Mouse (Mus musculus): ENCODE measurements around the gene Wipf1. TPM values are rescaled to one million over a fixed set of nuclear protein-coding genes. Genes with fewer than 3 reads are reported as not detected.
"Not testable (repeated sequence)": the region's sequence is repeated elsewhere in the genome, so short reads cannot be mapped to it uniquely, and the experiment has no call there.

Gene Wipf1
- total RNA-seq (2021), result 10 to 100 TPM in 1 of 2 experiments, 1 to 10 TPM in 1; 9.6 to 11.7 TPM
- long read RNA-seq, full-length matches to known transcripts, result 12 of 15 reads
- long read RNA-seq, partial matches to known transcripts, result 1 of 15 reads
- long read RNA-seq, other reads (novel, unspliced or antisense), result 2 of 15 reads

DNA sequence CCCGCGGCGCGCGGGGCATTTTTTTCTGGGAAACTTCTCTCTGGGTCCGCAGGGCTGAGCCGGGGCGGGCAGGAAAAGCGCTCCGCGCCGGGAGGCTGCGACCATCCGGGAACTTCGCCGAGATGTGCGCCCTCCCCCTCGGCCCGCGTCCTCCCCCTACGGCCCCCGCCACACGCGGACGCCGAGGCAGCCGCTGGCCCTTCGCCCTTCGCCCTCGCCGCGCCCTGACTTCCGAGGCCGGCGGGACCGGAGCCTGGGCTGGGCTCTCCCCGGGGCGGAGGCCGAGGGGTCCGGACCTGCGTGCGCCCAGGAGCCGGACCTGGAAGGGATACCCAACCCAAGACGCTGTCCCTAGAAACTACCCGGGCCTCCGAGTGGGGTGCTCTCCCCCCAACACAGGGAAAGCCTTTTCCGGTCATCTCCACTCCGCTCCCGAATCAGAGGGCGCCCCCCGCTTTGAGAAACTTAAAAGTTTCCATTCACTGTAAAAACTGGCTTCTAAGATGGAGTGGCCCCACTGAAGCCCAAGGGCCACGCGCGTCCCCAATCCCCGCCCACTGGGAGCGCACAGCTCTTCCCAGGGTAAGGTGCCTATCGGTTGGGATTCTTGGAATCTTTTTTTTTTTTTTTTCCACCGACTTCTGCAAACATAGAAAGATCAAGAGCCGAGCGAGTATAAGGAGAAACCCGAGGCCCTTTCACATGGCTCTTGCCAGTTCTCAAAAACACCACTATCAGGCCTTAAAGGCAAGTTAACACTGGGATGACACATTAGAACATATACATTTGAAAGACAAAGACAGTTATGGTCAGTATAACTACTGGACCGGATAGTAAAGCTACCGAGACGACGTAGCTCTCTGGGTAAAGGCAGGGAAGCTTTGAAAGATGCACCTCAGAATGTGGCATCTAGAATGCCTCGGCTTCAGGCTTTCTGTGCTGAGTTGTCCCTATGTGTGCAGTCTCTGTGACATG lies at the start of gene Wipf1:
Gene Wipf1, minus strand, starts transcription at position 379 of the 975 bp plus-strand sequence.
- DNase-seq (ENCODE audit: low spot score in 2 of 2), result peak; percentile 38 to 67

DNA sequence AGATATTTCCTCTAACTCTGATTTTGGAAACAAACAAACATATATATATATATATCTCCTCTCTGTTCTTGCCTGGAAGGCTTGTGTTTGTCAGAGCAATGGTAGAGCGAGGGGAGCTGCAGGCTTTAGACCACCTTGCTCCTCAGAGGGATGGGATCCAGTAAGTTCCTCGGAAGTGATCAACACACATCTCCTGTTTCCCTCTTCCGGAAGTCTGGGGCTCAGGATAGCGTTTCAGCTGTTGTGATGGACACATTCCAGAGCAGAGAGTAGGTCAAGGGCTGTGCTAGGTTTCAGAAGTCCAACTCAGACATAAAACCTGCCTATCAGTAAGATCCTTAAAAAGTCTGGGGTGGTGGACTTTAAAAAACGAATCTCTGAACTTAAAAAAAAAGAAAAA lies 49.6 kb upstream of the Wipf1 start:
- no peak for DNase-seq (ENCODE audit: low spot score in 2 of 2)

DNA sequence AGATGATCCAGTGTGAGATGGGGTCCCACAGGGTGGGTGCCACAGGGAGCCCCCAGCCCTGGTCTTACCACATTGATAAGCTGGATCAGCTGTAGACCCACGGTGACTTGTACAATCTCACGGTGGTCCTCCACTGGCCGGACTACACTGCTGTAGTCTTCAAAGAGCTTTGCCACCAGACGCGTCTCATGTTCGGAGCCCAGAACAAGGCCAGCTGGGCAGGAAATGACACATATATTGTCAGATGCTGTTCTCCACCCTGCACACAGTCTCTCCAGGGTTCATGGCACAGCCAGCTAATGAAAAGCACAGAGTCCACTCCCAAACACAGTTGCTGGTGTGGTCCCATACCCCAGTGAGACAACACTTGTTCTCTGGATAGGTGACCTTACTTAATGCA lies 44.9 kb upstream of the Wipf1 start:
- DNase-seq (ENCODE audit: low spot score in 2 of 2), result no peak

DNA sequence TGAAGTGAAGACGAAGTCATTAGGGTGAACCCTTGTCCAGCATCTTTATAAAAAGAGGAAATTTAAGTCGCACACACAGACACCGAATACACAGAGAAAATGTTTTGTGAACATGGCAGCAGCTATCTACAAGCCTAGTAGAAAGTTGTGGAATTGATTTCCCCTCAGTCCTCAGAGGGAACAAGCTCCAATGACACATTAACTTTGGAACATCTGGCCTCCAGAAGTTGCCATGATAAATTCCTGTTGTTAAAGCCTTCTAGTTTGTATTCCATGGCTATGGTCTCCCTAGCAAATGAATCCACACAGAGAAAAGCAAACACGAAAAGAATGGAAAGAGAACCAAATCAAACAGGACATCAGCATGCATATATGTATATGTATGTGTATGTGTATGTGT lies 44.0 kb upstream of the Wipf1 start:
- no peak for DNase-seq (ENCODE audit: low spot score in 2 of 2)

DNA sequence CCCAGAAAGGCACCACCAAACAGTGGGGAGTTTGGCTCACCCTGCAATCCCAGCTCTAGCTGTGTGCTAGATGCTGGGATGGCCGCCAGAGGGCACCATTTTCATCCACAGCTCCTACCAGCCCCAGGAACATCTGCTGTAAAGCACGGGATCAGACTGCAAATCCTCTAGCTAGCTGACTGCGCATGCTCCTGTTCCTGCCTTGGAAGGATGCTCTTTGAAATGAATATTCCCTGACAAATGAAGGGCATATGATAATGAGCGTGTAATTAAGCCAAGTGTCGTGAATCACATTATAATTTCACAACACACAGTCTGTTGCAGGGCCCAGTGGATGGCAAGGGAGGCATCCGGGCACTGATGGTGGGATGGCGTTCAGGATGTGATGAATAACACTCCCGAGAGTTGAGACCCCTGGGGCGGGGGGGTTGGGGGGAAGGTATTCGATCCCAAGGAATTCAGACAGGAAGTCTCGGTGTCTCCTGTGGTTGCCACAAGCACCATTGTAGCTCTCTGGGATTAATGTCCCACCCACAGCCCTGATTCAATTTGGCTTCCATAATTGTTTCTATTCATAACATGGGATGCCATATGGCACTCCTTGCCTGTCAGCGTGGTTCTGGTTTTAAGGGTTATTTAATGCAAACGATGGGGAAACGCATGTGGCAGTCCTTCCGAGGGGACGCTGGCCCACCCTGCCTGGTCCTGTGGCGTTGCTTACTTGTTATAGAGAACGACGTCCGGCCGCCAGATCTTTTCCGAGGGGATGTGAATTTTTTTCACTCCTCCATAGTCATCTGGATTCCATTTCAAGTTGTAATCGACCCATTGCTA lies 43.2 kb upstream of the Wipf1 start:
- DNase-seq (ENCODE audit: low spot score in 2 of 2), result peak; percentile 91 to 97

DNA sequence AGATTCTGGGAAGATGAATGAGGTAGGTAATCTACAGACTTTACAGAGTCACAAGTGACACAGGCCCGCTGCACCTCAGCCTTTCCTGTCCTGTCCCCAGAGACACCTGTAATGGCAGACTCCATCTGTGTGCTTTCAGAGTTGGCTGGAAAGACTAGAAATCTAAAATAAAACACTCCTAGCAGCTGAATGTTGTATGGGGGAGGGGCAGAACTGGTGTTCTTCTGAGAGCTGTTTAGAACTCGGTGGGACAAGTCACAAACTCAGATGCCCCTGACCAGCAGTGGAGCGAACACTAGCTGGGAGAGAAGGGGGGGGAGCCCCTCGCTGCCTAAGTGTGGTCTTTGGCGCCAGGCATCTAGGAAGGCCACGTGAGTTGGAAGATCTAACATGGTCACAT lies 42.4 kb upstream of the Wipf1 start:
- DNase-seq (ENCODE audit: low spot score in 2 of 2), result no peak

DNA sequence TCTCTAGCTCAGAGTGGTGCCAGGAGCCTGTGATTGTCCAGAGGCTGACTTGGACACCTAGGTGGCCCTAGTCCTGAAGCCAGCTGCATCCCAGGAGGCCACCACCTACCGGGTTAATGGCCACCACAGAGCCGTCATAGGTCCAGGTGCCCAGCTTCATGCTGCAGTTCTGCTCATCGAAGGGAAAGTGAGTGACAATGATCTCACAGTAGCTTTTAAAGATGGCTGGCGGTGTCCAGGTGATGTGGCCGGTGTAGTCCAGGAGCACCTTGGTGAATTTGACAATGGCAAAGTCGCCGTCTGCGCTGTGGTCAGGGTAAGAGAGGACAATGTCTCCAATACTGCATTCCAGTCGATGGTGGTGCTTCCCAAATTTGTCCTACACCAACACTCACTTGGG lies 41.8 kb upstream of the Wipf1 start:
- DNase-seq (ENCODE audit: low spot score in 2 of 2), result no peak

DNA sequence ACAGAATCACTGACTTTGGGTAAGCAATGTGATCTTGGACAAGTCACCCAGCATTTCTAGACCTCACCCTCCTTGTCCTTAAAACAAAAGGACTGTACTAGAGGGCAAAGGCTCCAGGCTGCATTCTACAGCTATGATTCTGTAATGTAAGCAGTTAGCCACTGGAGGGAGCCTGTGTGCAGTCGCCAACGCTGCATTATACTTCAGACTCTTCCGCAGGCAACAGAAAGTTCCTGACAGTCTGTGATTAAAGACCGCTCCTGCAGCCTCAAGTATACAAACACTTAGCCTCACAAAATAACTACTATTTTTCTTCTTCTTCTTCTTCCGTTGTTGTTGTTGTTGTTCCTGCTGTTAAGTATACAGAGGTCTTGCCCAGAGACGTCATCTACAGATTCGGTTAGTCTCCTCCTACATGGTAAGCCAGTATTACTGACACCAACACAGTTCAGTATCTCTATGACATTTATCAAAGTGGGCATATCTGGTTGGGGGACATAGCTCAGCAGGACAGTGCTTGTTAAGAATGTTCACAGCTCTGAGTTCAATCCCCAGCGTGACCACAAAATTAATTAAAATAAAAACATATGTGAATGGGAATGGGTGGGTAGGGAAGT lies 37.6 kb upstream of the Wipf1 start:
- DNase-seq (ENCODE audit: low spot score in 2 of 2), result peak in 1 of 2 experiments; percentile 86

DNA sequence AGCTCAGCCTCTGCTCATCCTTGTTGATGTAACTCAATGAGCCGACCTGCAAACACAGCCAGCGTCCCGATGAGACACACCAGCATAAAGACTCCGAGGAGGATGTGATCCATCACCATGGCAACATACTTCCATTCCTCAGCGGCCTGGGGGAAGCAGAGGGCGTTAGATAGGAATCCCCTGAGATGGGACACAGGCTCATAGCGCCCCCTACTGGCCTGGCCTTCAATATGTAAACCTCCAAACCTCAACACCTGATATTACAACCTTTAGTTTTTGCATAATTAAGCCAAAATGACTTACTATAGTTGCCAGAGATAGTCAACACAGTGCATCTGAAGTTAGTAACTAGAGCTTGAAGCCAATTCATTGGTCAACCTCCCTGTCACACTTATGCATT lies 36.6 kb upstream of the Wipf1 start:
- DNase-seq (ENCODE audit: low spot score in 2 of 2), result no peak

DNA sequence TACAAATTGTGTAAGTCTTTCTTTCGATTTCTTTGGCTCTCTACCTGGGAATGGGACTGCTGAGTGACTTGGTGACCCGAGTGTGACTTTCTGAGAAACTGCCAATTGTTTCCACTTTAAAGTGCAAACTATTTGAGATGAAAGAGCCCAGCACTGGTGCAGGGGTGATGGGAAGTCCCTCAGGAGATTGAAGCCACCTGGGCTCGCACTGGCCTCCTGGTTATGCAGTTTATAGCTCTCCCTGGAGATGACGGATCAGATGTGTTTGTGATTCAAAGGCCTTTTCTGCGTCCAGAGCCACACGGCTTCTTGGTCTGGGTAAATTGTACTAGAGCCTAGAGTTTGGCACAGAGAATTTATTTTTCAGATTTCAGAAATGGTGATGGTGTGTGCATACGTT lies 34.2 kb upstream of the Wipf1 start:
- no peak for DNase-seq (ENCODE audit: low spot score in 2 of 2)

DNA sequence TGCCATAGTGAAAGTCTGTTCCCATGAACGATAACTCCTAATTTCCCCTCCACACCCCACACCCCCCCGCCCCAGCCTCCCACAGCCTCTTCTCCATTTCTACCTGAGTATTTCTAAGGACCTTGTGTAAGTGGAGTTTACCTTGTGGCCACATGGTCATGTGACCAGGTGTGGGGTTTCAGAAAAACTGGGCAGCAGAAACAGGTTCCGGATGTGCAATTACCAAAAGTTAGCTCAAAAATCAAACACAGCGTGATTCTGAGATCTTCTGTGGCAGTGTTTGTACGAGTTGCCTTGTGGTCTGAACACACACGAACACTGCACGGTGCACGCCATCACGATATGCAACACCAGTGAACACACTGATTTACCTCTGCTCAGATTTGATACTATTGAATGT lies 33.1 kb upstream of the Wipf1 start:
- no peak for DNase-seq (ENCODE audit: low spot score in 2 of 2)

DNA sequence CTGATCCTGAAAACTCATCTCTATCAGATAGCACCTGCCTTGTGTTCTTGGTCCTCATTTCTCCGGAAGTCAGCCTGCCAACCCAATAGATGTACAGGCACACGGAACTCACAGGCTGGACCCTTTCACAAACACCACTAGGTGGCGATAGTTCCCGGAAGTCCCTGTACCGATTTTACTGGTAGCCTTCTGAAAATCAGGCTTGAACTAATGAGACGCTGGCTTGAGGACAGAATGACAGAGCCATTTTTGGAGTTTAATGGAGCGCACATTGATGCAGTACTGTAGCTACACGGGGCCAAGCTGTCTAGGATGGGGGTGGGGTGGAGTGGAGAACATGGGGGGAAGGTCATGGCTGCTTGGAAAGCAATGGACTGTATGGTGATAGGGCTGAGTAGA lies 32.1 kb upstream of the Wipf1 start:
- peak in 1 of 2 experiments; percentile 47 for DNase-seq (ENCODE audit: low spot score in 2 of 2)

DNA sequence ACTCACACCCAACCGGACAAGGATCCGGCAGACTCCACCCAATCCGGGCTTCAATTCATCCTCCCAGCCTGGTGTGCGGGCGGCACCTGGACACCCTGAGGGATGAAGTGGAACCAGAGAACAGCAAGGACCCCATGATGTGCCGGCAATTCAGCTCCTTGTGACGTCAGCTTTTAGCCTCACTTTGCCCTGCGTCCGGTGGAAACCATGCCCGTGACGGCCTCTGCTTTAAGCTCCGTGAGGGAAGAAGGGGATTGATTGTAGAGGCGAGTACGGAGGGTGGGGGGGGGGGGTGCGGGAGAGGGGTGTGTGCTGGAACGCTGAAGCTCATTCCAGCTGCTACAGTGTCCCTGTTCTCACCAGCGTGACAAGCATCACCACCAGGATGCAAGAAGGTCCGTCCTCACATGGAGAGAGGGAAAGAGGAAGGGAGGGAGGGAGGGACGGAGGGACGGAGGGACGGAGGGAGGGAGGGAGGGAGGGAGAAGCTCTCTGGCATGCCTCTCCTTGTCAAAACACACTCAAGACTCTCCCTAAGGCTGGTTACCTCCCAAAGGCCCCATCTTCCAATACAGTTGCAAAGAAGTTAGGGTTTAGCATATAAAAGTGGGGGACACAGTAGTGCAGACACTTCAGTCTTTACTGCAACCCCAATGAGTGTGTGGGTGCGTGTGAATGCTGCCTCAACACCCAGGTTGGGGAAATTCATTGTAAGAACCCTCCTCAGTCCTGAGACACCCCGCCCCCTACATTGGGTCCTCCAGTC lies 31.5 kb upstream of the Wipf1 start:
- DNase-seq (ENCODE audit: low spot score in 2 of 2), result no peak

DNA sequence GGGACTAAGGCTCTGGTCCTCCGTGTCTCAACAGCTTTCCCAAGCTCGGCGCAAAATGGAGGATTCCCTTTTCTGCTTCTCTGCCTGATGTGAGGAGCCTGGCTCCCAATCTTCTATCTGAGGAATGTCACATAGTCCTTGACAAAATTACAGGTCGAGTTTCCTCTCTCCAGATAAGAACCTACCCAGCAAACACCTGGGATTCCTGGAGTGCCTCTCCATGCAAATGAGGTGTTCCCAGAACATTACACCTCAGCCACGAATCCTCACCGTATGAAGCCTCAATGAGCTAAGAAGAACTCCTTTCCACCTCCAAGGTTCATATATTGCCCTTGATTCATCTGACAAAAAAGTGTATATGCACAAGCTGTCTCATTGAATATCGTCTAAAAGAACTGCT lies 30.9 kb upstream of the Wipf1 start:
- no peak for DNase-seq (ENCODE audit: low spot score in 2 of 2)

DNA sequence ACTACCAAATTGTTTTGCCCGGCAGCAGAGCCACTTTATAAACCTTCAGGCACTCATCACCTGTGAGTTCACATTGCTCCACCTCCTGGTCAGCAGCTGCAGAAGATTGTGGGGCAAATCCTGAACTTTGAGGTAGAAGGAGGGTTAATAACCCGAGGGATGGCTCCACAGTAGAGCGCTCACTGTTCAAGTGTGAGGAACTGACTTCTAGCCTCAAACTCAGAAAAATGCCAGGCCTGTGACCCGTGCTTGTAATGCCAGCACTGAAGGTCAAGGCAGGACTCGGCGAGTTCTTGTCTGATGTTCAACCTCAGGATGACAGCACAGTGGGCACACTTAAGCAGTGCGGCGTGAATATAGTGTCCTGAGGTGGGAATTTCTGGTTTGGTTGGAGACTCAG lies 28.4 kb upstream of the Wipf1 start:
- DNase-seq (ENCODE audit: low spot score in 2 of 2), result no peak

DNA sequence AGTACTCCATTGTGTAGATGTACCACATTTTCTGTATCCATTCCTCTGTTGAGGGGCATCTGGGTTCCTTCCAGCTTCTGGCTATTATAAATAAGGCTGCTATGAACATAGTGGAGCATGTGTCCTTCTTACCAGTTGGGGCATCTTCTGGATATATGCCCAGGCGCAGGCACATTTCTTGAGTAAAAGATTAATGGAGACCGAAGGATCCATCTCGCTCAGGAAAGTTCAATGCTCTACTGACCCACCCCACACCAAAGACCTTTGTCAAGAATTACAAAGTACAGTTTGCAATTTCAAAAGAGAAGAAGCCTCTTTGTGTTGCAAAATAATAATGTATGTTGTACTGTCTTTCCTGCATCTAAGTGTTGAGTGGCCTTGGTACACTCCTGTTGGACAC lies 27.5 kb upstream of the Wipf1 start:
- not testable (repeated sequence) for DNase-seq (ENCODE audit: low spot score in 2 of 2)

DNA sequence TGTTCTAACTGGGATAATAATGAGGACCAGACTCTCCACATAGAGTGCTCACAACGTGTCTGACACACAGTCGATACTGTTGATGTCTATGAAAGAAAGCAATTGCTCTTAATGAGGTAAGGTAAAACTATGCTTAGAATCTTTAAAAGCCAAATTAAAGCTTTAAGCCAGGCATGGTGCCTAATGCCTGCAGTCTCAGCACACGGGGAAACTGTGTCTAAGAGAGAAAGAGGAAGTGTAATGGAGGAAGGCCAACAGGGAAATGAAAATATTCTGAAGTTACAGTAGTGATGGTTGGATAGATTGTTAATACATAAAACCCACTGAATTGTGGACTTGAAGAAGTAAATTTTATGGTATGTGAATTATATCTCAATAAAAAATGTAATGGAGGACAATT lies 24.9 kb upstream of the Wipf1 start:
- DNase-seq (ENCODE audit: low spot score in 2 of 2), result no peak

DNA sequence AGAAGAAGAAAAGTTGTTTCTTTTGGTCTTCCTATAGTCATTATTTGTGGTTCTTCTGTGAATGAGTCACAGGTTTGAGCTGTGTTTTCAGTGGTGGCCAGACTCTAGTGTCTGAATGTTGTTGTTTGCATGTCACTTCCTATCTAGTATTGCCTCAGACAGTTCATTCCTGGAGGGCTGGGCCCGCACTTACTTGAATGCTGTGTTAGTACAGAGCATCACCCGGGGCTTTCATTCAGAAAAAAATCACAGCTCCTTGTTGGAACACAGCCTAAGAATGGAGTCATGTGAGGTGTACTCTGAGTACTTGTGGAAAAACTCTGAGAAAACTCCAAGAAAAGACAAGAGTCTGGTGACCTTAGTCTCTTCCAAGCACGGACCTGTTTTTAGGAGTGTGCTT lies 23.4 kb upstream of the Wipf1 start:
- DNase-seq (ENCODE audit: low spot score in 2 of 2), result no peak

DNA sequence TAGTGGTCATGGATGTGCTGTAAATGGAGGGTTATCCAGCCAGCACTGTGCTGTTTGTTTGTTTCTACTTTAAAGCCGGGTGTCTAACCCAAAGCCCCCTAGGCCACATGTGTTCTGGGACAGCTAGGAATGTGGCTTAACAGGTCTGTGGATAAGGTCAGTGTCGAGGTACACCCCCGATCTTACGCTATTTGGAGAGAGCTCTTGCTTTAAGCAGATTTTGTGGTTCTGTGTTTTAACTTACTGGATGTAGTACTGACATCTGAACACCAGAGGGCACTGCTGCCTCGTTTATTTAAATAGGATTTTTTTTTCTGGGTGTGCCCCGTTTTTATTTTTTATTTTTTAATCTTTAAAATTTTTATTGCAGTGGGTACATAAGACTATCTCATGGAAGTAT lies 21.2 kb upstream of the Wipf1 start:
- DNase-seq (ENCODE audit: low spot score in 2 of 2), result peak in 1 of 2 experiments; percentile 75

DNA sequence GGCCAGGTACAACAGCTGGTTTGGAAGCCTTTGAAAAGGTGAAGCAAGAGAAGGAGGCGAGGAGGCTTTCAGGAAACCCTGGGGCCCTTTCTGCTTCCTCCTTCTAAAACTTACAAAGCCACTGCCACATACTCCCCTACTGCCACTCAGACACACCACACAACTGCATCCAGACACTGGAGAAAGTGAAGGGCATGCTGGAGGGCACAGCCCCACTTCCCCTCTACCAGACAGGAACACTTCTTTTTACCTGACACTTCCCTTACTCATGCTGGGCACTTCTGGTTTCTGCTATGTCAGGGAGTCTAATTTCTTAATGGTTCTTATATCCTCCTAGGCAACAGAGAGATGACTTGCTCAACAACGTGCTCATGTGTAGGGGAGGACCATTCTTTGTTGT lies 19.0 kb upstream of the Wipf1 start:
- no peak for DNase-seq (ENCODE audit: low spot score in 2 of 2)

DNA sequence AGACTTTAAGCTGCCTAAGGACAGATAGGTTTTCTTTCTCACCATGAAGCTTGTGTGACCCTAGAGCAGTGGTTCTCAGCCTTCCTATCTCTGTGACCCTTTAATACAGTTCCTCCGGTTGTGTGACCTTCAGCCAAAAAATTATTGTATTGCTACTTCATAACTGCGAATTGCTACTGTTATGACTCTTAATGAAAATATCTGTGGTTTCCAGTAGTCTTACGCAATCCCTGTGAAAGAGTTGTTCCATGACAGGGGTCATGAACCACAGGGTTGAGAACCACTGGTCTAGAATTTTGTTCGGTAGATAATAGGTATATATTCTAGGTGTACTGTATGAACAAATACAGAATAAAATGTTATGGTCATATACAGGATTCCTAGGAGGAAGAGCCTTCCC lies 17.7 kb upstream of the Wipf1 start:
- no peak for DNase-seq (ENCODE audit: low spot score in 2 of 2)

Measured in layer of hippocampus, adult 18-20 months (tissue).